ENCODE assay signal across 18 mouse cellular contexts in genomic region chr10:76973797-76974436, GRCm38 (mm10). TPM values are rescaled to one million over a fixed set of nuclear protein-coding genes. Genes with fewer than 3 reads are reported as not detected.
DNase-seq lines count a peak whose midpoint lies in the region; ATAC-seq and TF ChIP-seq lines count a peak whose summit lies in the region.
"Had no signal": no experiment of that assay in that cellular context is flagged by ENCODE, and none has a peak within 500 bp of the region (broad histone marks: within the 10 kb centered on the region; RNA-seq: fewer than 3 reads in every experiment).

No protein-coding gene starts in this region.

- no peak overlapping the region for H3K4me3 ChIP-seq in embryonic facial prominence, embryonic 11.5 days (ENCODE audit: low read depth, low read length)
- peak overlapping the region; percentile 33 for H3K4me3 ChIP-seq in midbrain, embryonic 10.5 days
- H3K4me3 ChIP-seq in layer of hippocampus, adult 2 months, result no peak overlapping the region
- H3K4me3 ChIP-seq: erythroblast, embryonic 14.5 days; limb, embryonic 15.5 days had no signal

- peak; percentile 58; the same call in 1 of the 2 replicates for ATAC-seq in embryonic facial prominence, embryonic 11.5 days (replicated peaks; ENCODE audit: insufficient number of reproducible peaks, low FRiP score, low TSS enrichment, low read depth)
- ATAC-seq: intestine, embryonic 16.5 days had no signal

- no peak for TF ChIP-seq CTCF in layer of hippocampus, adult 2 months (conservative IDR thresholded peaks at IDR 0.05)

- no peaks in the 10 kb centered on the region for H3K27me3 ChIP-seq in embryonic facial prominence, embryonic 11.5 days (ENCODE audit: control insufficient read depth, insufficient read depth, low read length)
- H3K27me3 ChIP-seq in midbrain, embryonic 10.5 days (ENCODE audit: low read depth, poor library complexity, severe bottlenecking), result no peaks in the 10 kb centered on the region
- H3K27me3 ChIP-seq: limb, embryonic 15.5 days had no signal

- H3K4me2 ChIP-seq in embryonic facial prominence, embryonic 11.5 days (ENCODE audit: low read depth, low read length), result no peak overlapping the region
- H3K4me2 ChIP-seq: limb, embryonic 15.5 days had no signal

- peak; percentile 80 for DNase-seq in heart, adult 11 months
- no peak for DNase-seq in heart, postnatal 14 days
- DNase-seq in embryonic facial prominence, embryonic 11.5 days (ENCODE audit: low spot score), result peak; percentile 51
- no peak for DNase-seq in midbrain, embryonic 10.5 days (ENCODE audit: low spot score)
- peak; percentile 43 for DNase-seq in retina, embryonic 14.5 days (ENCODE audit: low spot score)
- DNase-seq in T-cell, adult 2 months (ENCODE audit: low spot score), result no peak
- DNase-seq in layer of hippocampus, adult 2 months (ENCODE audit: low spot score in 2 of 2), result no peak
- DNase-seq: adrenal gland, postnatal 25 days; cerebellum, postnatal 14 days; heart, postnatal 36 days; kidney, postnatal 36 days; lung, adult 2 months; spleen, adult 18-20 months; thymus, postnatal 4 days had no signal

- no peak overlapping the region for H3K9ac ChIP-seq in embryonic facial prominence, embryonic 11.5 days (replicated peaks; ENCODE audit: low read length)
- H3K9ac ChIP-seq: limb, embryonic 15.5 days had no signal

- no peaks in the 10 kb centered on the region for H3K36me3 ChIP-seq in embryonic facial prominence, embryonic 11.5 days (replicated peaks; ENCODE audit: control insufficient read depth, insufficient read depth, low read depth, low read length)
- H3K36me3 ChIP-seq in midbrain, embryonic 10.5 days, result no peaks in the 10 kb centered on the region
- H3K36me3 ChIP-seq: G1E; limb, embryonic 15.5 days had no signal

- WGBS in embryonic facial prominence, embryonic 11.5 days, result 28% methylated on average over 15 of the region's 15 CpGs
- 29% methylated on average over 15 of the region's 15 CpGs for WGBS in midbrain, embryonic 10.5 days

- peaks cover 3% of the 10 kb centered on the region; the same call in 1 of the 2 replicates for H3K4me1 ChIP-seq in embryonic facial prominence, embryonic 11.5 days (ENCODE audit: control insufficient read depth, insufficient read depth, low read length)
- H3K4me1 ChIP-seq in midbrain, embryonic 10.5 days, result peaks cover 21% of the 10 kb centered on the region

- no peaks in the 10 kb centered on the region for H3K9me3 ChIP-seq in embryonic facial prominence, embryonic 11.5 days (replicated peaks; ENCODE audit: control insufficient read depth, low read length)
- H3K9me3 ChIP-seq in midbrain, embryonic 10.5 days (replicated peaks), result no peaks in the 10 kb centered on the region
- H3K9me3 ChIP-seq: G1E; limb, embryonic 15.5 days had no signal

- H3K27ac ChIP-seq in embryonic facial prominence, embryonic 11.5 days (replicated peaks; ENCODE audit: low read depth, low read length), result no peak overlapping the region
- H3K27ac ChIP-seq in midbrain, embryonic 10.5 days (replicated peaks), result peak overlapping the region; percentile 42; the same call in 1 of the 2 replicates
- no peak overlapping the region for H3K27ac ChIP-seq in layer of hippocampus, adult 2 months
- H3K27ac ChIP-seq: limb, embryonic 15.5 days had no signal

- intact Hi-C loops in heart, postnatal 14 days (cut with DNase I), result no loop called here

RNA-seq across cellular contexts. Expression of gene Pcbp3, which starts 12.2 kb away (rescaled TPM):
- 1 to 10 TPM; 7.7 TPM for total RNA-seq in heart, postnatal 14 days (2021)
- polyA plus RNA-seq in embryonic facial prominence, embryonic 11.5 days (2014; fragmentation: Nextera tagmentation; extraction: Ambion mirVana), result 23.8 and 27.8 TPM in 2 replicates
- 83.1 and 85.4 TPM in 2 replicates for polyA plus RNA-seq in midbrain, embryonic 10.5 days (2016; fragmentation: Nextera tagmentation; extraction: Ambion mirVana)
- total RNA-seq in layer of hippocampus, adult 2 months (2021), result 10 to 100 TPM; 57.6 to 63.9 TPM
- total RNA-seq: G1E had no signal
- polyA plus RNA-seq: G1E had no signal

RNA-seq across cellular contexts. Expression of gene Slc19a1, which starts 58.1 kb away (rescaled TPM):
- 1 to 10 TPM; 4.0 to 5.0 TPM for total RNA-seq in heart, postnatal 14 days (2021)
- 23.5 and 26.2 TPM in 2 replicates for polyA plus RNA-seq in embryonic facial prominence, embryonic 11.5 days (2014; fragmentation: Nextera tagmentation; extraction: Ambion mirVana)
- 37.2 and 37.9 TPM in 2 replicates for polyA plus RNA-seq in midbrain, embryonic 10.5 days (2016; fragmentation: Nextera tagmentation; extraction: Ambion mirVana)
- total RNA-seq in layer of hippocampus, adult 2 months (2021), result 10 to 100 TPM; 21.1 to 21.6 TPM

Comparison
In these comparisons a context has a peak if more than half of its experiments do, and no peak if none do; other contexts are left out.
1. DNase-seq: peak in heart, adult 11 months (single experiment), embryonic facial prominence, embryonic 11.5 days (single experiment) and retina, embryonic 14.5 days (single experiment); none in heart, postnatal 14 days (0 of 2), midbrain, embryonic 10.5 days (single experiment), T-cell, adult 2 months (single experiment) and layer of hippocampus, adult 2 months (0 of 2).
2. RNA of gene Pcbp3, which starts 12.2 kb away (total RNA-seq): 57.6 to 63.9 TPM in layer of hippocampus, adult 2 months; 7.7 TPM in heart, postnatal 14 days; every median in the first group is over 4 times any median in the second.